Mouse (Mus musculus): ENCODE measurements around the gene Clybl.

Gene Clybl

GRCm38 (mm10) chr14:122312415-122312814 lies 130.9 kb downstream of the Clybl start:
- DNase-seq (ENCODE audit: low read depth): no peak

- no peak for DNase-seq (ENCODE audit: low read depth)
These were observed 131.8 kb downstream of the Clybl start for GRCm38 (mm10) chr14:122313328-122313727.

GRCm38 (mm10) chr14:122315743-122316142 lies 134.2 kb downstream of the Clybl start:
- no peak for DNase-seq (ENCODE audit: low read depth)

- no peak for DNase-seq (ENCODE audit: low read depth)
These were observed 140.6 kb downstream of the Clybl start for GRCm38 (mm10) chr14:122322136-122322535.

GRCm38 (mm10) chr14:122323838-122324458 lies 142.4 kb downstream of the Clybl start:
- no peak for DNase-seq (ENCODE audit: low read depth)

- DNase-seq (ENCODE audit: low read depth): no peak
These were observed 148.6 kb downstream of the Clybl start for GRCm38 (mm10) chr14:122330136-122330535.

- no peak for DNase-seq (ENCODE audit: low read depth)
These were observed 149.2 kb downstream of the Clybl start for GRCm38 (mm10) chr14:122330716-122331115.

GRCm38 (mm10) chr14:122331635-122332460 lies 150.3 kb downstream of the Clybl start:
- no peak for DNase-seq (ENCODE audit: low read depth)

GRCm38 (mm10) chr14:122336957-122337356 lies 155.5 kb downstream of the Clybl start:
- DNase-seq (ENCODE audit: low read depth): no peak

GRCm38 (mm10) chr14:122338784-122339183 lies 157.3 kb downstream of the Clybl start:
- no peak for DNase-seq (ENCODE audit: low read depth)

GRCm38 (mm10) chr14:122340141-122340540 lies 158.6 kb downstream of the Clybl start:
- DNase-seq (ENCODE audit: low read depth): no peak

GRCm38 (mm10) chr14:122341591-122342360 lies 160.3 kb downstream of the Clybl start:
- no peak for DNase-seq (ENCODE audit: low read depth)

- no peak for DNase-seq (ENCODE audit: low read depth)
These were observed 163.0 kb downstream of the Clybl start for GRCm38 (mm10) chr14:122344272-122345224.

- no peak for DNase-seq (ENCODE audit: low read depth)
These were observed 166.6 kb downstream of the Clybl start for GRCm38 (mm10) chr14:122348069-122348468.

- no peak for DNase-seq (ENCODE audit: low read depth)
These were observed 167.8 kb downstream of the Clybl start for GRCm38 (mm10) chr14:122349326-122349725.

GRCm38 (mm10) chr14:122349761-122350160 lies 168.3 kb downstream of the Clybl start:
- DNase-seq (ENCODE audit: low read depth): no peak

- DNase-seq (ENCODE audit: low read depth): no peak
These were observed 169.3 kb downstream of the Clybl start for GRCm38 (mm10) chr14:122350766-122351165.

- DNase-seq (ENCODE audit: low read depth): no peak
These were observed 175.8 kb downstream of the Clybl start for GRCm38 (mm10) chr14:122357316-122357715.

GRCm38 (mm10) chr14:122358592-122358991 lies 177.1 kb downstream of the Clybl start:
- no peak for DNase-seq (ENCODE audit: low read depth)

GRCm38 (mm10) chr14:122359136-122359905 lies 177.8 kb downstream of the Clybl start:
- DNase-seq (ENCODE audit: low read depth): no peak

GRCm38 (mm10) chr14:122361807-122362206 lies 180.3 kb downstream of the Clybl start:
- DNase-seq (ENCODE audit: low read depth): no peak
